Mouse (Mus musculus) C2C12 (cell line): ENCODE results near the gene D230025D16Rik. TPM values are rescaled to one million over a fixed set of nuclear protein-coding genes. Genes with fewer than 3 reads are reported as not detected.
A peak's percentile ranks its signal among the peaks of the same experiment; 100 is the strongest.

Source experiments
- H3K27me3 ChIP-seq: one replicate; pipeline ENCODE4 v1.6.1; 2011; ENCODE audit not compliant: control insufficient read depth, insufficient read depth, insufficient read length
- H3K36me3 ChIP-seq: one replicate; pipeline ENCODE4 v1.6.1; 2011; ENCODE audit not compliant: control insufficient read depth, insufficient read depth
- H3K4me3 ChIP-seq: one replicate; pipeline ENCODE4 v1.5.1; 2011; ENCODE audit warnings: mild to moderate bottlenecking, control low read depth; ENCODE audit not compliant: poor library complexity, insufficient read depth, severe bottlenecking
- H3K79me2 ChIP-seq: one replicate; pipeline ENCODE4 v1.6.1; 2011; ENCODE audit not compliant: control insufficient read depth, insufficient read depth
- H3K79me3 ChIP-seq: one replicate; pipeline ENCODE4 v1.6.1; 2011; ENCODE audit warnings: low read depth, control low read depth
- H3ac ChIP-seq: one replicate; pipeline ENCODE3; 2011; ENCODE audit warnings: low read depth; ENCODE audit not compliant: control insufficient read depth, insufficient read length
- CEBPB ChIP-seq: IDR thresholded peaks from one replicate; pipeline ENCODE4 v1.6.1; 2011; ENCODE audit warnings: low read depth, mild to moderate bottlenecking, control low read depth, moderate library complexity
- CTCF ChIP-seq: IDR thresholded peaks from one replicate; pipeline ENCODE4 v1.5.1; 2011; ENCODE audit not compliant: control insufficient read depth, insufficient read depth, insufficient read length
- FOSL1 ChIP-seq: IDR thresholded peaks from one replicate; pipeline ENCODE4 v1.8.0; 2011; ENCODE audit warnings: mild to moderate bottlenecking, low read length; ENCODE audit not compliant: poor library complexity, insufficient read depth, severe bottlenecking
- MAX ChIP-seq: IDR thresholded peaks from one replicate; pipeline ENCODE4 v1.6.1; 2011; ENCODE audit warnings: mild to moderate bottlenecking, control low read depth
- MYOD1 ChIP-seq: IDR thresholded peaks from one replicate; pipeline ENCODE4 v1.6.1; 2011; ENCODE audit warnings: low read depth; ENCODE audit not compliant: control insufficient read depth, insufficient read length
- MYOG ChIP-seq: IDR thresholded peaks from one replicate; pipeline ENCODE4 v1.6.1; 2011; ENCODE audit not compliant: control insufficient read depth, insufficient read length; ENCODE audit errors: extremely low read depth
- USF1 ChIP-seq: IDR thresholded peaks from one replicate; pipeline ENCODE4 v1.6.1; 2011; ENCODE audit warnings: low read depth, mild to moderate bottlenecking, control low read depth, moderate library complexity
- polyA plus RNA-seq: library from polyadenylated mRNA; unstranded; fragments of >200 nt; fragmentation: generic; extraction: Trizol; gene quantifications from one replicate; pipeline ENCODE4 v1.2.1, GENCODE M21; 2012; ENCODE audit warnings: missing spikeins

The D230025D16Rik gene
- polyA plus RNA-seq, 1 experiment = 11.4 TPM

GRCm38 (mm10) chr8:105269461-105269947 lies 44.6 kb downstream of the D230025D16Rik start, which contains the start of gene Hsf4:
Gene Hsf4, plus strand, starts transcription at chr8:105269801.
- Histone ChIP-seq H3K27me3 (no peaks in the 10 kb centered on the region), H3K36me3 (peaks cover 3% of the 10 kb centered on the region), H3ac (peak within 1 kb of the TSS; percentile 76), H3K79me3 (no peaks in the 10 kb centered on the region), H3K4me3 (peak within 1 kb of the TSS; percentile 18), H3K79me2 (no peaks in the 10 kb centered on the region)
- no peak for TF ChIP-seq USF1
- TF ChIP-seq MAX = no peak
- TF ChIP-seq CTCF = no peak
- no peak for TF ChIP-seq MYOG
- no peak for TF ChIP-seq MYOD1
- TF ChIP-seq FOSL1 = no peak
- no peak for TF ChIP-seq CEBPB

- peaks cover 3% of the 10 kb centered on the region for H3K36me3 ChIP-seq
- TF ChIP-seq FOSL1 (no peak), MAX (no peak), MYOG (no peak), MYOD1 (no peak), USF1 (no peak), CTCF (no peak), CEBPB (no peak)
- H3ac ChIP-seq = peak overlapping the region; percentile 76
- peak overlapping the region; percentile 18 for H3K4me3 ChIP-seq
- no peaks in the 10 kb centered on the region for H3K27me3 ChIP-seq
- no peaks in the 10 kb centered on the region for H3K79me3 ChIP-seq
- no peaks in the 10 kb centered on the region for H3K79me2 ChIP-seq
Measured at GRCm38 (mm10) chr8:105270101-105270915, 45.4 kb downstream of the D230025D16Rik start.

GRCm38 (mm10) chr8:105270916-105271186 lies 45.9 kb downstream of the D230025D16Rik start:
- H3K27me3 ChIP-seq = no peaks in the 10 kb centered on the region
- H3K36me3 ChIP-seq = peaks cover 3% of the 10 kb centered on the region
- no peak overlapping the region for H3ac ChIP-seq
- no peaks in the 10 kb centered on the region for H3K79me3 ChIP-seq
- H3K4me3 ChIP-seq = no peak overlapping the region
- no peaks in the 10 kb centered on the region for H3K79me2 ChIP-seq
- no peak for TF ChIP-seq CEBPB
- no peak for TF ChIP-seq CTCF

- no peak for TF ChIP-seq FOSL1
- TF ChIP-seq CEBPB = no peak
- no peak for TF ChIP-seq CTCF
- TF ChIP-seq MYOD1 = no peak
- Histone ChIP-seq H3K36me3 (peaks cover 11% of the 10 kb centered on the region), H3ac (no peak overlapping the region), H3K4me3 (no peak overlapping the region), H3K79me3 (no peaks in the 10 kb centered on the region), H3K27me3 (no peaks in the 10 kb centered on the region), H3K79me2 (no peaks in the 10 kb centered on the region)
Measured at GRCm38 (mm10) chr8:105275387-105275786, 50.4 kb downstream of the D230025D16Rik start.

GRCm38 (mm10) chr8:105275840-105276239 lies 50.9 kb downstream of the D230025D16Rik start, which contains the start of gene Nol3:
Gene Nol3, plus strand, starts transcription at chr8:105276140.
- TF ChIP-seq CEBPB (no peak), MYOG (no peak), CTCF (no peak), USF1 (no peak)
- peaks cover 14% of the 10 kb centered on the region for H3K36me3 ChIP-seq
- peak within 1 kb of the TSS; percentile 20 for H3ac ChIP-seq
- H3K27me3 ChIP-seq = no peaks in the 10 kb centered on the region
- H3K79me3 ChIP-seq = no peaks in the 10 kb centered on the region
- H3K79me2 ChIP-seq = no peaks in the 10 kb centered on the region
- H3K4me3 ChIP-seq = peak within 1 kb of the TSS; percentile 23

- Histone ChIP-seq H3ac (peak overlapping the region; percentile 20), H3K79me2 (no peaks in the 10 kb centered on the region), H3K4me3 (peak overlapping the region; percentile 23), H3K79me3 (no peaks in the 10 kb centered on the region), H3K36me3 (peaks cover 15% of the 10 kb centered on the region), H3K27me3 (no peaks in the 10 kb centered on the region)
- TF ChIP-seq CEBPB (no peak), MYOD1 (peak; percentile 88)
Measured at GRCm38 (mm10) chr8:105276292-105277120, 51.6 kb downstream of the D230025D16Rik start.
